Mouse (Mus musculus) layer of hippocampus, postnatal 36 days (tissue): ENCODE results near the gene Robo1. TPM values are rescaled to one million over a fixed set of nuclear protein-coding genes. Genes with fewer than 3 reads are reported as not detected.

ENCODE experiments used
- DNase-seq, 2 experiments: peaks; one replicate each; pipeline ENCODE4 v3.0.0; 2022
- total RNA-seq, 2 experiments: library from RNA; stranded (reverse); gene quantifications; 2 replicates each; pipeline ENCODE4 v1.2.3; 2021

Robo1 gene
- total RNA-seq, 2 experiments from 2014 or later, result 59.3 to 67.0 TPM

DNA sequence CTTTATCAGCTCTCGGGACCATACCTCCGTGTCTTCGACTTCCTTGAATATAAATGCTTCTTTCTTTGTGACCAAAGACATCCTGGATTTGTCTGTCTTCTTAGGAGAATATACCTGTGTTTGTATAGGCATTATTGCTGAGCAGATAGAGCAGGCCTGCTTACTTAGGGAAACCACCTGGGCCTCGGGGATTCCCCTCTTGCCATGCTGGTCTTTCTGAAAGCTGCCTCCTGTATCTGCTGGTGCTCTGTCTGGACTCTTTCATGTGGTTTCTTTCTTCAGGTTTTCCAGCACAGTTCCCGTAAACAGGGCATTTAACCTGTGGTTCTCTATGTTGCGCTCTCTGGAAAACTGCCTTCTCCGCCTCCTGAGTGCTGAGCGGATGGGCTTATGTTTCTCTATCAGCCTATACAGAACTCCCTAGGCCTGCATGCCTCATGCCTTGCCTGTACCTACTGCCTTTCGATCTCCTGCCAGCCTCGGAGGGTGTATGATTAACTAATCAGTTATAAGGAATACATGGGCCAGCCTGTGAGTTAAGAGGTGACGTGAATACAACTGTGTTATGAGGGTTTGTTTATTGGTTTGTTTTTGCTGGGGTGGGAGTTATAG, 370.9 kb downstream of the Robo1 start:
- no peak for DNase-seq

DNA sequence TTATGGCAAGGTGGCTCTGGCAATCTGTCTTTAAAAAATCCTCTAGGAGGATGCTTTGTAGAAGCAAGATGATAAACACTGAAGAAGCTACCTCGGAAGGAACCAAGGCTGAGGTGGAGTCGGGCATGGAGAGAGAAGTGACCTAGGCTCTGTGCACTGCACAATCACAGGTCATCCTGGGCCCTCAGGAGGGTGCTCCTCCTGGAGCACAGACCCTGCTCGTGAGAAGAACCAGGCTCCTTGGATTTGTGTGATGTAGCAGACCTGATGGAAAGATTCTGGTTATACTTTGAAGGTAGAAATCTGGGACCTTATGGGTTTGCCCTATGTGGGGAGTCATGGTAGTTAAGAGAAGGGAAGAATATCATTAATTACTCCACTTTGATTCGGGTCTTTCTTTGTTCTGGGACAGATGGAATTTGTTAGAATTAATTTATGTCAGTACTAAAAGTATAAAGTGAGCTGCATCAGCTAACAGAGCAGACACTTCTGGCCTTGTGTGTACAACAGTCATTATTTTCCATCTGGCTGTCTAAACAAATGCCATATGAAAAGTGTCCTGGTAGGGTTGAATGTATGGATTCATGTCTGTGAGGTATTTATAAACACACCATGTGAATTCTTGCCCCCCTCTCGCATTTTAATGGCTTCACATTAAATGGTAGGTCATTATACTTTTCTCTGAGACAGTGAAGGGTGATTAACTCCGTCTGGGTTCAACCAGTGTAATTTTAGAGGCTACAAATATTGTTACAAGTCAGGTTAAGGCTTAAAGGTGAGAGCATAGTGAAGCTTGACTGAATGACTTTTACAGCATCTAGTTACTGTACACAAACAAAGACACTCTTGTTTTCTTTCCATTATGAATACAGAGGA, 377.7 kb downstream of the Robo1 start:
- DNase-seq, result no peak

DNA sequence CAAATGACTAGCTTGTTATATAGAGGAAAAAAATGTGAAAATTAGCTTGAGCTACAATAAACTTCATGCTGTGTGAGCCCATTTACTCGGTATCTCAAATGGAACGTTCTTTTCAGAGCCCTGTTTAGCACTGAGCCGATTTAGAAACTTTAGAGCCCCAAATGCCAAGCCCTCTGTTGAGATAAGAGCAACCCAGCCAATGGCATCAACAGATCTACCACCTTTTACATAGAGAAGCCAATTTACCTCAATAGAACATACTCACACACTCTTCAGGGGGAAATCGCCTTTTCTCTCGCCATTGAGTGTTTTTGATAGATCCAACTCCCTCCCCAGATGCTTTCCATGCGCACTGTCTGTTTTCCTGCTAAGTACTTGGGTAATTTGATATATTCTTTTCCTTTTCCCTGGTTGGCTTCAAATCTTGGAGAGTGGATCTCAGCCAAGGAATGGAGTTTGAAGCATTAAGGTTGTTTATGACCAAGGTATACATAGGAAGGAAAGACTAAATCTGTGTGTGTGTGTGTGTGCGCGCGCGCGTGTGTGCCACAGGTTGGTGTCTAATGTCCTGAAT, 378.5 kb downstream of the Robo1 start:
- no peak for DNase-seq

DNA sequence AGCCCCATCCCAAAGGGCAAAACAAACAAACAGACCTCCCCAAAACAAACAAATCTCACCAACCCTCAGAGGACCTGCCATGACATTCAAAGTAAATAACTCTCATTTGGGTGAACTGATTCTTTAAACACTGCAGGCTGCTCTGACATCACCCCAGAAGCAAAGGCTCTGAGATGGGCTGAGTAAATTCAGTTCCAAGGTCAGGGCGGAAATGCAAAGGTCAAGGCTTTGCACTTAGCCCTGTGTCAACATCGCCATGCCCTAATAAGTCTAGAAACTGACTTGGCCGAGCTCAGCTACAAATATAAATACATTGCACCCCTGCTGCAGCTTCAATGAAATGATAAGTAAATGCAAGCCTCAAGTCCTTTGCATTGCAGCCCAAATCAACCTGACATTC, 379.5 kb downstream of the Robo1 start:
- no peak for DNase-seq

DNA sequence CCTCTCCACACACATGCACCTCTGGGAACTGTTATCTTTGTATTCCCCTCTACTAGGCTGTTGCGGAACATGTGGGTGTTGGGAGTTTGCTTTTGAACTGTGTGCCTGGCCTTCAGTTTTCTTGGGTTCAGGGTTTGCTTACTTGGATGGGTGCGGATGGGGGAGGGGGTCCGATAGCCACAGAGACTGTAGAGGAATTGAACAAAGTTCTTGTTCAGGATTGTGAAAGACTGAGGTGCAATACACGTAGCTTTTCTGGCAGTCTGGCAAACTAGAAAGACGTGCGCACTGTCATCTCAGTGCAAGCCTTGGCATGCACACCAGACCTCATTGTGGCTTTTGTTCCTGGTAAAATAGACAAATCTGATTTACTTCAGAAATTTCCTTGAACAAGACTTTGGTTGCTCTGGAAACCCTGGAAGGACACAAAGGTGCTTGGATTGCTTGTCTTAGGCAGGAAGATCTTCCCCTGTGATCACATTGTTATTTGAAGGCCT, 380.1 kb downstream of the Robo1 start:
- no peak for DNase-seq

DNA sequence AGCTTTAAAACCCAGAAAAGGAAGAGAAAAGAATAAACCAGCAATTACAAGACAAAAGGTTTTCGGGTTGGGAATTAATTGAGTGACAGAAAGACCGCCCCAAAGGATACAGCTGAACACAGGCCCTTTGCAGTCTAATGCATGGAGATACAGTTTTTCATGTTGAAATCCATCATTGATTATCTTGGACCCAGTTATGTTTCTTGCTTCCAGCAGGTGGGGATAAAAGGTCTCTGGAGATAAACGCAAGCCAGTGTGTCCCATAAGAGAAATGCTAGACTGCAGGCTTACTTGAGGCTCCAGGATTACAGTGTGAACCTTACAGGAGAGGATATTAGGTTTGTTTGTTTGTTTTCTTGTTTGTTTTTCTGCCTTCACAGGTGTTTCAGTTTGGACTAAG, 383.8 kb downstream of the Robo1 start:
- DNase-seq, result no peak

DNA sequence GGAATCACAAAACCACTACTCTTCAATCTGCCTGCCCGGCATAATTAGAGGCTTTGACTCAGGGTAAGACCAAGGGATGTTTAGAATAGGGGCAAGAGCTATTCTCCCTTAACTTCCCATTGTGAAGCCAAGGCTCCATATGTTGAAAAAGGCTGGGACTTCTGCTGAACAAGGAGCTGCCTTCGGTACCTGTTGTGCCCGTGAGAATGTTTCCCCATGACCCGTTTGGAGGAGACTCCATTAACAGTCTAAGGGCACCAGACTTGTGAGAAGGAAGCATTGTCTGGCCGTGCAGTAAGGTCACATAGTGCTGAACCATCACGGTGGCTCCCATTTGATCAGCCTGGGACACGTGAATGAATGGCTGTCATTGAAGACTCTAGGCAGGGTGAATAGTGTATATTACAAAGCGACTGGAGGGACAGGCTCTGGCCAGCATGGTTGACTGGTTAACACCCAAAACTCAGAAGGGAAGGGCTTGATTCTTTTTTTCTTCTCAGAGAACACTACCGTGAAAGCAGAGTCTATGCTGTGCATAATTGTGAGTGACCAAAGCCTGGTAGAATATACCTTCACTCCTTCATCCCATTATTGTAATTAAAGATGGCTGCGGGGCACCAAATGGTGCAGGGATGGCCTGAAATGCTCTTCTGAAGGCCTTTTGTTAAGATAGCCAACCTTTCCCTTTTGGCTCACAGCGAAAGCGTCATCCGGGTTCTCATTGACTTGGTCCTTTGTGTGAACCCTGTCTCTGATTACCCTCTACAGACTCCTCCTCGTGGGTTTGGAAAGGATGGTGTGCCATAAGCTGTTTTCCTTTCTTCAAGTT, 385.6 kb downstream of the Robo1 start:
- DNase-seq, result no peak

DNA sequence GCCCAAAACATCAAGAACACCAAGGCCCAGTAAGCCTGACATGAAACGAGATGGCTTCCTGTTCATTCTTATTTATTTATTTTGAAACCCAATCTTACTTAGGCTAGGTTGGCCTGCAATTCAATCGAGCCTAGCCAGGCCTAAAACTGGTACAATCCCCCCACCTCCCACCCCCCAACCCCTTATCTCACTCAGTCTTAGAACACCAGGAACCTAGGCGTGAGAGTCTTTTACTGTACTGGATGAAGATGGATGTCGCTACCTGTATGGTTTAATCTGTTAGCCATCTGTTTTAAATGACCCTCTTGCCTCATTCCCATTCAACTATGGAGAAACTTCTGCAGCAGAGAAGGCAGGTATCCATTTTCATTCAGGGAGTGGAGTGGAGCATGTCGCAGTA, 386.7 kb downstream of the Robo1 start:
- no peak for DNase-seq

DNA sequence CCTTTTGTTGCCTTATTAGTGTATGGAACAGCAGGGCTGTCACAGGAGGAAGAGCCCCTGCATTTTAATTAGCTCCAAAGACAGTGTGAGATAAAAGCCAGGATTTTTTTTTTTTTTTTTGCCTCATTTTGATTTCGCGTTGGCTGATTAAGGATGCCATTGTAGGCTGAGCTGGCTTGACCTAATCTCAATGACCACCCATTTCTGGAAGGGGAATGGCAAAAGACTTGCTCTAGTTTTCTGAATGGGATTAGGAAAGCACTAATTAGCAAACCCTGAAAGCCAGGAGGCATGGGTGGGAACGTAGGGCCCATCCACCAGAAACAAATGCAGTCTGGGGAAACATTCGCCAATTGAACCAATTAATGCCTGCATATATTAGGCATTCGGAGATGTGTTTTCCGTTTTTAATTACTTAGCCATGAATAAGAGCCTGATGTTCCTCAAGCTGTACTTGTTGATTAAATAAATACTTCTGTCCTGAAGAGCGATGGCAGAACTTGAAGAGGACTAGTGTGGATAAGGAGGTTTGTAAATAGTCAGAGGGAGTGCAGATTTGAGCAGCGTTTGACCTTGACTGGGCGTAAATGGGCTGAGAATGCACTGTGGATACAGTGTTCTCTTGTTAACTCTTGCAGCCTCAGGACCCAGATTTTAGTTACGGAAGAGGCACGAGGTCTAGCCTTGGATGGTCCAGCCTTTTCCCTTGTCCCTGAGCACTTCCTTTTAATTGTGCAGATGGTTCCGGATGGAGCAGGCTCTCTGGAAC, 391.3 kb downstream of the Robo1 start:
- no peak for DNase-seq

DNA sequence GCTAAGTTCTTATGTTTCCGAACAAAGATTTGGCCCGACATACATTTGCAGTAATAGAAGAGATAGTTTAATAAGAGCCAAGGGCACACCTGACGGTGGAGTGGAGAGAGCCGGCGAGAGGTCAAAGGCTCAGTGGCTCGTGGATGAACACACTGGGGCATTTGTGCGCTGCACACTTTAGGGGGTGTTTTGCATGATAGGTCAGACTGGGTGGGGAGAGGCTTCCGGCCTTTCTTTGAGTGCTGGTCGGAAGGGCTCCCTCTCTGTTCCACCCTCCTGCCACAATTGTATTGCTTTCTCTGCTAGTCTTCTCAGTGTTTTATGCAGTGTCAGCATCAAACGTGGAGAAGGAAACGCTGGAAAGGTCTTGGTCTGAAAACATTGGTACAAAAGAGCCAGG, 392.2 kb downstream of the Robo1 start:
- DNase-seq, result no peak

DNA sequence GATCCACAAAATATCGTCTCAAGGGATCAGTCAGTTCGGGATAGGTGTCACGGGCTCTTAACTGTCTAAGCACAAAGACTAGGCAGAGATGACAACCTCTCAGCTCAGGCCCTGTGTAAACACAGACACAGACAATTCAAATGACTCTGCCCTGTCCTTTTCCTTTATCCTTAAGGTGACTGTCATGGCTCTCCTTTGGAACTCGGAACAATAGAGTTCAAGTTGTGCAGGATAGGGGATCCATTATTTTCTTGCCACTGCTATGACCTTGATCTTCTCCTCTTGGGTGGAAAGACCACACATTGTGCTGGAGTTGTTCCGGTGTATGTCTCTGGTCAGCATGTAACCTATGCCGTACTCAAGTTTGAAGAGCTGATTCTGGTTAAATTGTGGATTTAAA, 395.4 kb downstream of the Robo1 start:
- no peak for DNase-seq

DNA sequence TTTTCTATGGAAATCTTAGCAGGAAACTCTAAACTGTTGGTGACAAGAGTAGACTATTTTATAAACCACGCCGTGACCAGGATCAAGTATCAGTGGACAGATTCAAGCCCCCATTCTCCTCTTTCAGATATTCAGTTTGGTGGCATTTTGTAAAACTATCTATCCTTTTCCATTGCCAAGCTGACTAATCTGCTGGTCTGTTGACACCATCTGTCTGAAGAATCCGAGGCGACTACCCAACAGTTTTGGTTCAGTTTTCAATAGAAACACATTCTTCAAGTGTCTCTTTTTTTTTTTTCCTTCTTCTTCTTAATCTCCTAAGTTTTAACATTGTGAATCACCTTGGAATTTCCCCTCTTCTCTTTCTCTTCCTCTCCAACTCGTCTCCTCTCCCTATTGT, 397.7 kb downstream of the Robo1 start:
- peak in 1 of 2 experiments; percentile 26 for DNase-seq

DNA sequence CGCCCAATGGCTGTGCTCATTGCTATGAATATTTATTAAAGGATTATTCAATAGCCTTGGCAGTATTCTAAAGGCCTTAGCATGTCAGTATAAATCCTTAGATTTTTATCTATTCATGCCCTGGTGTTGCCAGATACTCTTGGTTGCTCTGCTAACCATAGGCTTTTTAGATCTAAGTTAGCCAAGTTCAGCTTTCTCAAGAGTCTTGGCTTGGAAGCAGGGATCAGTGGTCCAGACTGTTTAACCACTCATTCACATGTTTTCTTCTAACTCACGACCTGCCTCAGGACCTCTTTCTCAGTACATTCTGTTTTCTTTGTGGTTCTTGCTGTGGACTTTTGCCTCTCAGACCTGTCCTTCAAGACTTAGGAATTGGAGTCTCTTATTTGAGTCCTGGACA, 400.4 kb downstream of the Robo1 start:
- DNase-seq, result no peak

DNA sequence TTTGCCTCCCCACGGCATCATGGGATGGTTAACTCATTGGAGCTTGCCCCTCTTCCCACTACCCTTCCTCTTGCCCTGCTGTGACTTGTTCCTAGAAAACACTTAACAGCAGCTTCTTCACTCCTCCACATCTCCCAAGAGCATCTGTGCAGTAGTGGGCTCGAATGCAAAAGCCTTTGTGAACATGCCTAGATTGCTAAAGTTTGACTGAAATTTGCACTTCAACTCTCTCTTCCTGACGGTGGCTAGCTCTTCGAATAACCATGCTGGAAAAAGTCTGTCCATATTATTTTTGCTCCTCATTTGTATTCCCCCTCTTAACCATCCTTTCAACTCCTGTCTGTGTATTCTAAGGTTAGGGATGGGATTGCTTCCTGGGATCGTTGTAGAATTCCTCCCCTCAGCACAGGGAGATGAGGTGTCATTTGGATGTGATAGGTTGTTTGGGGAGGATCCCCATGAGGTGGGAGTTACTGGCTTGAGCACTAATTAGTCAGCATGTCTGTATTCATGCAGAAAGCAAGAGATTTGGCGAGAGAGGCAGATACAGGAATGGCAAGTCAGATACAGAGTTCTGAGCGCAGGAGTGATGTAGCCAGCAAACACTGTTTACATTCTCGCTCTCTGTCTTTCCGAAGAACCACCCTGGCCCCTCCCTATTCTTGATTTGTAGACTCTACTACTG, 409.2 kb downstream of the Robo1 start:
- no peak for DNase-seq

DNA sequence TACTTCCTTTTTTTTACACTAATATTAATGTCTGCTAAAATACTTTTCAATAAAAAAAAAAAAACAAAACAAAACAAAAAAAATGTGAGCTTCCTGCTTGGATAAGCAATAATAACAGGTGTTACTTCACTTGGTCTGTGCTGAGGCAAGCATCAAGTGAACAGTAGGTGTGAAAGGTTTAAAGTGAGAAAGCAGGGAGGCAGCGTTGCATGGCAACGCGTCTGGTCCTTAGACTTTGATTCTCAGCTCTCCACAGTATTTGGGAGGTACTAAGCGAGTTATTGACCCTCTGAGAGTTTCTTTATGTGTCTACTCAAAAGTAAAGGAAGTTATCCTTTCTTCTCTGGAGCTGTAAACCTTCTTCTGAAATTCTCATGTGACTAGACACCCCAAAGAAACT, 411.0 kb downstream of the Robo1 start:
- DNase-seq, result no peak

DNA sequence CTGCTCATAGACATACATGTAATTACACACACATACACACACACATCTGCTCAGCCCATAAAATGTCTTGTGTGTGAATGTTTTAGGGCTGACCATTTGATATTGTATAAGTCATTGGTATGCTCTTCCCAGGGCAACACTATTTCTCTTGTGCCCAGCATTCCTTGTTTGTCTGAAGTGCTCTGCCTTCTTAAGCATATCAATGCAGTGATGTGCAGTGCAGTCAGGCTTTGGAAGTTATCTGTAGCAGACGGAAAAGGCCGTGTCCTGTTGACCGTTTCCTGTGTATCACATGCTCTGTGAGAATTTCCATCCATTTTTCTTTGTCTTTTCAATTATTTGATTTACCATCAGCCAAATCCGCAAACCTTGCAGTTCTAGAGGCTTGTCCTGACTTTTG, 412.9 kb downstream of the Robo1 start:
- DNase-seq, result no peak

DNA sequence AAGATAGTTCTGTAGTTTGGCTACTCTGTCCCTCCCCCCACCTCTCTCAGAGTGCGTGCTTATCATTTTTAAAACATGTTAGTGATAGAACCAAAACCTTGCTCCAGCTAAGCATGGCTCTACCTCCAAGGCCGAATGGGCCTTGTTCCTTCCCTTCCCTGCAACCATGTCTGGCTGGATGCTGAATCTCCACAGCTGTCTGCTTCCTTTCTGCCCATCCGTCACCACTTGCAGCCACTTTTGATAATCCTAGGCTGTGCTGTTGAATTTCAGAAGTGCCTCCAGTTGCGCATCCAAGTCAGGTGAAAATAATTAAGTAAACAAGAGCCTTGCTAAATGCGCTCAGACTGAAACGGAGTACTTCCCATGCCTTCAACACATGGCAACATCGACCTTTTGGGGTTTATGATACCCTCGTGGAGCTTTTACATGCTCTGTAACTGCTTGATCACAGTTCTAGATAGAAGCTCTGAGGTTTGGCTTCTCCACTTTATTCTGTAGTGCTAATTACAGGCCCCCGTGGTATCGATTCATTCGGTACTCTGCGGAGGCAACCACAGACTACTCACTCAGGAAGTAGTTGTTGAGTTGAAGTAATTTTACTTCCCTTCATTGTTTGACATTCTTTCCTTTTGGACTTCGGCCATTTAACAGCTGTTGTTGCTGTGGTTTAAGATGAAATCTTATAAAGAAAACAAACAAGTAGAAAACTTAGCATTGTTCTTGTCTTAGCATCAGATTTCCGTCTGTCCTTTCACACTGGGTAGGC, 413.8 kb downstream of the Robo1 start:
- no peak for DNase-seq

DNA sequence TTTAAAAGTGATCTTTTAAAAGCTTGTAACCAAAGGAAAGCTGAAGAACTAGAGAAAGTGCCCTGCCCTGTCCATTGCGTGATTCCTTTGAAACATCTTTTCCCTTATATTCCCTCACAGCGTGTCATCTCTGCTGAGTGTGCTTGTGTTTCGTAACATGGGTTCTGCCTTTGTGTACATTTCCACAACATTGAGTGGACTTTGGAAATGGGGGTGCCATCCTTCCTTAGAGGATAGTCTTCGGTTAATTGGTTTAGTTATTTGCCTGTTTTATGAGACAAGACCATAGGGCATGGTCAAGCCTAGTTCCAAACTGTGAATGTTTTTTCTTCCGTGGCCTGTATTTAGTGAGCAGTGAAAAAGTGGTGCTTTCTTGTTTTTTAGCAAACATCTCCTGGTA, 426.1 kb downstream of the Robo1 start:
- no peak for DNase-seq

DNA sequence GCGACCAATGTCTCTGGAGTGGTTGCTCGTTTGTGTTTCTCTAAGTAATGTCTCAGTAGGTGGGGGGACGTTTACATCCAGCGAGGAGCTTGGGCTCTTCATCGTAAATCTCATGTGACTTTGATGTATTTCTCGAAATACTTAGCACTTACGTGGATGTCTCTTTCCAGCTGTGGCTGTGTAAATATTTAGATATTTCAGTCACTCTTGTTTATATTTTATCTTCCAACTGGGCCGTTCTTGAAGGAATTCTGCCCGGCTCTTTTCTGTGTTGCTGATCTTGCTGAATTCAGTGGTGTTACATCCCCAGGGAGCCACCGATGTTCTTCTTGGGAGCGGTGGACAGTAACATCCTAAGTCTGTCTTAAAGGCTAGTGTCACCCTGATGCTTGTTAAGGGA, 427.1 kb downstream of the Robo1 start:
- DNase-seq, result no peak

DNA sequence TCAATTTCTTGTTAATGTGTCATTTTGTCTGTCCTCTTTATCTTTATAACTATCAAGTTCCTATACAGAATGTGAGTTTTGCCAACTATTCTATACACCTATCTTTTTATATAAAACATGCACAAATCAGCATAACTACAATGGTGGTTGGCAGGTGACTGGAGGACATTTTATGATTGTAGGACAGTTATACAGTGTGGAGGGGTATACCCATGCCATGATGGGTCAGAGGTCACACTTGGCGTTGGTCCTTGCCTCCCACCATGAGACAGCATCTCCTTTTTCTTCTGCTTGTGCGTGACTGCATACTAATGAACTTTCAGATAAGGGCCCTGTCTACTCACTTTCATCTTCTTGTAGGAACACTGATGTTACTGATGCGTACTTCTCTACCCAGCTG, 427.5 kb downstream of the Robo1 start:
- DNase-seq, result no peak

DNA sequence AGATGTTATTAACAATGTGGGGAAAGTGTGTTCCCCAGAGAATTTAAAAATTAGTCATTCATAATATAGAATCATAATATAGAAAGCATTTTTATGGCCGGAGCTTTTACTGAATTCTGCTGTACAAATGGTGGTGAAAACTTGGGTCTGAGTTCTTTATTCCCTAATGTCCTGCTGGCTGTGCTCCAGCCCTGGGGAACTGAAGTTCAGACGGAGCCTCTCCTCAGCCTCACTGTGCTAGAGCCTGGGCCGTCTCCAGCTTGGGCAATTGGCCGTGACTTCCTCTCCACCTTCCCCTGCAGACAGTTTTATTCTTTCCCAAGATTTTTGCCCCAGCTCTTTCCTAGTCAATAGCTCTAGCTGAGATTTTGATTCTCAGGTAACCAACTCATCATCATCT, 429.0 kb downstream of the Robo1 start:
- DNase-seq, result no peak
